Mouse (Mus musculus) ES-Bruce4 (cell line): ENCODE results near the gene Hydin.

Experiments used
- EP300 ChIP-seq: IDR thresholded peaks from 2 replicates; pipeline ENCODE4 v1.6.1; 2011; ENCODE audit warnings: low read depth, low read length; ENCODE audit not compliant: insufficient read depth
- POLR2A ChIP-seq: IDR thresholded peaks from one replicate; pipeline ENCODE4 v1.8.1; 2011; ENCODE audit warnings: low read length; ENCODE audit not compliant: insufficient read depth

DNA sequence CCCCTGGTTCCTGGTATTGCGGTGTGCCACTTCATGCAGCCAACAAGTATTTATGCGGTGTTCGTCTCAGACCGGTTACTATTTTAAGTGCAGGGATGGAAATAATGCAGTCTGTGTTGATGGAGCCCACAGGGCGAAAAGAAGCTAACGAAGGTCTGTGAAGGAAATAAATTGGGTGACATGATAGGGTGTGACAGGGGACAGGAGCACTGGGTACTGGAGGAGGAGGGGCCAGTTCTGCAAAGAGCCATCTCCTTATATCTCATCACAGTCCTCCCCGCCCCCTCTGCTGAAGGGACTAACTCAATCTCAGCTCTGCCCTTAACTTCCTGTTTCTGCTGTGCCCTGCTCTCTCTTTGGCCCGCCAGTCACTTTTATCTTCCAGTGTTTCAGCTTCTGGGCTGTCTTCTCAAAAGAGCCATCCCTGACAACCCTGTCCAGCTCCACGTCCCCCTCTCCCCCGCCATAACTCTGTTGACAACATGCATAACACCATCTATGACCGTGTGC lies 926 bp upstream of the Hydin start:
- TF ChIP-seq POLR2A = no peak
- TF ChIP-seq EP300 = no peak
